Comparison of ENCODE assay signal across 9 mouse cellular contexts in genomic region chr1:131335604-131336003, GRCm38 (mm10). TPM values are rescaled to one million over a fixed set of nuclear protein-coding genes. Genes with fewer than 3 reads are reported as not detected.
DNase-seq lines count a peak whose midpoint lies in the region.
"Had no signal": no experiment of that assay in that cellular context is flagged by ENCODE, and none has a peak within 500 bp of the region (broad histone marks: within the 10 kb centered on the region; RNA-seq: fewer than 3 reads in every experiment).

No protein-coding gene starts in this region.

- peak; percentile 20 for DNase-seq in embryo, embryonic 11.5 days (ENCODE audit: low read depth, low spot score)
- DNase-seq in embryo, embryonic 9.5 days (ENCODE audit: extremely low spot score) = no peak
- DNase-seq in left cerebral cortex, postnatal 4 days = peak; percentile 79
- DNase-seq in left cerebral cortex, postnatal 36 days (ENCODE audit: low spot score in 2 of 2) = no peak
- peak; percentile 87 for DNase-seq in cerebellum, adult 11-12 months
- peak; percentile 62 for DNase-seq in kidney, postnatal 14 days
- no peak for DNase-seq in adipocyte (ENCODE audit: low spot score)
- DNase-seq in layer of hippocampus, postnatal 10 days (ENCODE audit: low spot score in 2 of 2) = no peak
- DNase-seq: thymus, postnatal 14 days had no signal

- intact Hi-C loops in left cerebral cortex, postnatal 4 days (cut with DNase I) = loop anchor here (5.0 kb wide), 1 partner anchor 187 kb away; no protein-coding TSS in a partner anchor
- intact Hi-C loops in left cerebral cortex, postnatal 36 days (cut with DNase I) = no loop called here

RNA-seq across cellular contexts. Expression of gene Ikbke, which starts 56.2 kb away (rescaled TPM):
- 1 to 10 TPM; 3.7 to 3.9 TPM for total RNA-seq in left cerebral cortex, postnatal 4 days (2021)
- total RNA-seq in left cerebral cortex, postnatal 36 days (2021) = 1 to 10 TPM in 1 of 2 experiments, under 1 TPM in 1; 0.69 to 2.5 TPM
- 1 to 10 TPM; 2.5 to 3.6 TPM for total RNA-seq in layer of hippocampus, postnatal 10 days (2021)

Comparison
In these comparisons a context has a peak if more than half of its experiments do, and no peak if none do; other contexts are left out.
1. DNase-seq: peak in embryo, embryonic 11.5 days (single experiment), left cerebral cortex, postnatal 4 days (single experiment), cerebellum, adult 11-12 months (single experiment) and kidney, postnatal 14 days (single experiment); none in embryo, embryonic 9.5 days (single experiment), left cerebral cortex, postnatal 36 days (0 of 2), adipocyte (single experiment) and layer of hippocampus, postnatal 10 days (0 of 2).